Mouse (Mus musculus) adrenal gland (tissue): ENCODE results near the gene Alg5.
"Not testable (repeated sequence)": the region's sequence is repeated elsewhere in the genome, so short reads cannot be mapped to it uniquely, and the experiment has no call there.

Source experiments
- intact Hi-C: fragments of 180-260 bp; cut with DNase I; formaldehyde crosslinking; loops from one replicate; pipeline ENCODE4 v1.15.1; 2025

Gene Alg5

GRCm38 (mm10) chr3:54736101-54736927, 975 bp downstream of the Alg5 start:
- intact Hi-C loops = loop anchor here (5.0 kb wide), 1 partner anchor 61 kb away; no protein-coding TSS in a partner anchor

- intact Hi-C loops = loop anchor here (5.0 kb wide), 1 partner anchor 60 kb away; no protein-coding TSS in a partner anchor
Measured at GRCm38 (mm10) chr3:54737317-54737716, 2.0 kb downstream of the Alg5 start.

- intact Hi-C loops = no loop called here
Measured at GRCm38 (mm10) chr3:54741965-54742364, 6.6 kb downstream of the Alg5 start.

- intact Hi-C loops = no loop called here
Measured at GRCm38 (mm10) chr3:54745799-54746198, 10.5 kb downstream of the Alg5 start.

GRCm38 (mm10) chr3:54753411-54753810, 18.1 kb downstream of the Alg5 start:
- intact Hi-C loops = loop anchor here (5.0 kb wide), 1 partner anchor 44 kb away; no protein-coding TSS in a partner anchor

GRCm38 (mm10) chr3:54755145-54756041, 20.1 kb downstream of the Alg5 start, which contains the start of gene Smad9:
TSS of gene Smad9 (plus strand) at chr3:54755582.
- intact Hi-C loops = no loop called here

- intact Hi-C loops = no loop called here
Measured at GRCm38 (mm10) chr3:54756058-54756457, 20.7 kb downstream of the Alg5 start.

GRCm38 (mm10) chr3:54757446-54757845, 22.1 kb downstream of the Alg5 start:
- intact Hi-C loops = no loop called here

- intact Hi-C loops = no loop called here
Measured at GRCm38 (mm10) chr3:54759211-54759610, 23.9 kb downstream of the Alg5 start.

GRCm38 (mm10) chr3:54760321-54761115, 25.2 kb downstream of the Alg5 start:
- intact Hi-C loops = no loop called here

GRCm38 (mm10) chr3:54761258-54761657, 25.9 kb downstream of the Alg5 start:
- intact Hi-C loops = no loop called here

GRCm38 (mm10) chr3:54764418-54764817, 29.1 kb downstream of the Alg5 start:
- intact Hi-C loops = no loop called here

- intact Hi-C loops = not testable (repeated sequence)
Measured at GRCm38 (mm10) chr3:54765521-54765920, 30.2 kb downstream of the Alg5 start.

GRCm38 (mm10) chr3:54766034-54766433, 30.7 kb downstream of the Alg5 start:
- intact Hi-C loops = no loop called here

GRCm38 (mm10) chr3:54766811-54767210, 31.5 kb downstream of the Alg5 start:
- intact Hi-C loops = no loop called here

GRCm38 (mm10) chr3:54768592-54768991, 33.3 kb downstream of the Alg5 start:
- intact Hi-C loops = no loop called here

GRCm38 (mm10) chr3:54769349-54770275, 34.3 kb downstream of the Alg5 start:
- intact Hi-C loops = no loop called here

- intact Hi-C loops = no loop called here
Measured at GRCm38 (mm10) chr3:54773613-54774012, 38.3 kb downstream of the Alg5 start.

- intact Hi-C loops = no loop called here
Measured at GRCm38 (mm10) chr3:54775989-54776631, 40.8 kb downstream of the Alg5 start.
